Mouse (Mus musculus): ENCODE data around the gene Mindy3. TPM values are rescaled to one million over a fixed set of nuclear protein-coding genes. Genes with fewer than 3 reads are reported as not detected.

Gene Mindy3
- polyA plus RNA-seq, 1 experiment, result 25.5 TPM

GRCm38 (mm10) chr2:12378591-12378990, 40.7 kb downstream of the Mindy3 start:
- WGBS, result 89% methylated on average over 5 of the region's 5 CpGs
- Histone ChIP-seq H3K27me3 (ENCODE audit: control insufficient read depth, insufficient read depth, low read length) (no peaks in the 10 kb centered on the region), H3K36me3 (ENCODE audit: control insufficient read depth, insufficient read depth, low read length) (peaks cover 13% of the 10 kb centered on the region), H3K27ac (ENCODE audit: insufficient read depth, low read length) (no peak overlapping the region), H3K4me3 (ENCODE audit: extremely low read depth, insufficient read depth, insufficient read length) (no peak overlapping the region), H3K4me1 (ENCODE audit: control insufficient read depth, insufficient read depth, insufficient read length) (no peaks in the 10 kb centered on the region)
- no peak for DNase-seq (ENCODE audit: low read depth in 1 of 2, low spot score in 2 of 2)
- TF ChIP-seq POLR2A (IDR thresholded peaks at IDR 0.05; ENCODE audit: low read depth, low read length), result no peak
- no peak for TF ChIP-seq CTCF (IDR thresholded peaks at IDR 0.05; ENCODE audit: extremely low read depth, insufficient read depth, insufficient read length, insufficient replicate concordance)

- Histone ChIP-seq H3K36me3 (ENCODE audit: control insufficient read depth, insufficient read depth, low read length) (peaks cover 13% of the 10 kb centered on the region), H3K27me3 (ENCODE audit: control insufficient read depth, insufficient read depth, low read length) (no peaks in the 10 kb centered on the region), H3K4me3 (ENCODE audit: extremely low read depth, insufficient read depth, insufficient read length) (no peak overlapping the region), H3K27ac (ENCODE audit: insufficient read depth, low read length) (no peak overlapping the region), H3K4me1 (ENCODE audit: control insufficient read depth, insufficient read depth, insufficient read length) (no peaks in the 10 kb centered on the region)
- no peak for TF ChIP-seq CTCF (IDR thresholded peaks at IDR 0.05; ENCODE audit: extremely low read depth, insufficient read depth, insufficient read length, insufficient replicate concordance)
- TF ChIP-seq POLR2A (IDR thresholded peaks at IDR 0.05; ENCODE audit: low read depth, low read length), result no peak
- 100% methylated on average over 1 of the region's 1 CpGs for WGBS
- no peak for DNase-seq (ENCODE audit: low read depth in 1 of 2, low spot score in 2 of 2)
Measured at GRCm38 (mm10) chr2:12377024-12377423, 42.2 kb downstream of the Mindy3 start.

- no peak for DNase-seq (ENCODE audit: low read depth in 1 of 2, low spot score in 2 of 2)
- H3K4me1 ChIP-seq (ENCODE audit: control insufficient read depth, insufficient read depth, insufficient read length), result no peaks in the 10 kb centered on the region
- no peaks in the 10 kb centered on the region for H3K27me3 ChIP-seq (ENCODE audit: control insufficient read depth, insufficient read depth, low read length)
- no peak overlapping the region for H3K27ac ChIP-seq (ENCODE audit: insufficient read depth, low read length)
- no peak overlapping the region for H3K4me3 ChIP-seq (ENCODE audit: extremely low read depth, insufficient read depth, insufficient read length)
- H3K36me3 ChIP-seq (ENCODE audit: control insufficient read depth, insufficient read depth, low read length), result peaks cover 6% of the 10 kb centered on the region
- WGBS, result 84% methylated on average over 2 of the region's 2 CpGs
- TF ChIP-seq POLR2A (IDR thresholded peaks at IDR 0.05; ENCODE audit: low read depth, low read length) (no peak), CTCF (IDR thresholded peaks at IDR 0.05; ENCODE audit: extremely low read depth, insufficient read depth, insufficient read length, insufficient replicate concordance) (no peak)
Measured at GRCm38 (mm10) chr2:12372883-12373282, 46.4 kb downstream of the Mindy3 start.

GRCm38 (mm10) chr2:12371401-12371800, 47.9 kb downstream of the Mindy3 start:
- Histone ChIP-seq H3K4me1 (ENCODE audit: control insufficient read depth, insufficient read depth, insufficient read length) (no peaks in the 10 kb centered on the region), H3K4me3 (ENCODE audit: extremely low read depth, insufficient read depth, insufficient read length) (no peak overlapping the region), H3K36me3 (ENCODE audit: control insufficient read depth, insufficient read depth, low read length) (peaks cover 6% of the 10 kb centered on the region), H3K27ac (ENCODE audit: insufficient read depth, low read length) (no peak overlapping the region), H3K27me3 (ENCODE audit: control insufficient read depth, insufficient read depth, low read length) (no peaks in the 10 kb centered on the region)
- TF ChIP-seq CTCF (IDR thresholded peaks at IDR 0.05; ENCODE audit: extremely low read depth, insufficient read depth, insufficient read length, insufficient replicate concordance) (no peak), POLR2A (IDR thresholded peaks at IDR 0.05; ENCODE audit: low read depth, low read length) (no peak)
- WGBS, result 93% methylated on average over 4 of the region's 4 CpGs
- no peak for DNase-seq (ENCODE audit: low read depth in 1 of 2, low spot score in 2 of 2)

DNA sequence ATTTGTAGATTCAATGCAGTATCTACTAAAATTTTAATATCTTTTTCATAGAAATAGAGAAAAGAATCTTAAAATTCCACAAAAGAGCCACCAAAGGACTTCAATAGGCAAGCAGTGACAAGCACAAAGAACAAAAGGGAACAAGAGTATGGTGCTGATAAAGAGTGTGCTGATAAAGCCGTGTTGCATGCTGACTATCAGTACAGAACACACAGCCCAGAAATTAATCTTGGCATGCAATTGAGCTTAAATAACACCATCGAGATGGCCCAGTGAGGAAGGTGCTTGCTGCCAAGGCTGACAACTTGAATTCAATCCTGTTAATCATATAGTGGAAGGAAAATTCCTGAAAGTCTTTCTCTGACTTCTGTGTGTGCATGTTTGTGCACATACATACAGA, 50.8 kb downstream of the Mindy3 start:
- 80% methylated on average over 2 of the region's 2 CpGs for WGBS
- Histone ChIP-seq H3K4me1 (ENCODE audit: control insufficient read depth, insufficient read depth, insufficient read length) (no peaks in the 10 kb centered on the region), H3K36me3 (ENCODE audit: control insufficient read depth, insufficient read depth, low read length) (peaks cover 4% of the 10 kb centered on the region; the same call in 1 of the 2 replicates), H3K4me3 (ENCODE audit: extremely low read depth, insufficient read depth, insufficient read length) (no peak overlapping the region), H3K27ac (ENCODE audit: insufficient read depth, low read length) (no peak overlapping the region), H3K27me3 (ENCODE audit: control insufficient read depth, insufficient read depth, low read length) (no peaks in the 10 kb centered on the region)
- no peak for TF ChIP-seq POLR2A (IDR thresholded peaks at IDR 0.05; ENCODE audit: low read depth, low read length)
- TF ChIP-seq CTCF (IDR thresholded peaks at IDR 0.05; ENCODE audit: extremely low read depth, insufficient read depth, insufficient read length, insufficient replicate concordance), result no peak
- DNase-seq (ENCODE audit: low read depth in 1 of 2, low spot score in 2 of 2), result no peak

DNA sequence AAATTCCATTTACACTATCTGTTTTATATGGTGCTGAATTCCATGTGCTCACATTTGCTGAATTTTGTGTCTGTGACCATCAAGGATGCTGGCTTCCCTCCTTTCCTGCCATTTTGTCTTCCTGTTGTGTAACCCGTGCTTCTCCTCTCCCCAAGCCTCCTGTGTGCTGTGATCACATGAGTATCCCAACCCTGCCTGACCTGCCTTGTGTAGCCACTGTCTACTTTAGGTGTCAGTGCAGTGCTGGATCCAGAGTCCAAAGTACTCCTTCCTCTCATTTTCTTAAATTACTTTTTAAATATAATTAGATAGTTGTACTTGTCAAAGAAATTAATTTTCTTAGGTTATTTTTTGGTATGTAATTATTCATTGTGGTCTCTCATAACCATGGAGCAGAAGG, 51.3 kb downstream of the Mindy3 start:
- Histone ChIP-seq H3K4me3 (ENCODE audit: extremely low read depth, insufficient read depth, insufficient read length) (no peak overlapping the region), H3K36me3 (ENCODE audit: control insufficient read depth, insufficient read depth, low read length) (peaks cover 6% of the 10 kb centered on the region; the same call in 1 of the 2 replicates), H3K27me3 (ENCODE audit: control insufficient read depth, insufficient read depth, low read length) (no peaks in the 10 kb centered on the region), H3K4me1 (ENCODE audit: control insufficient read depth, insufficient read depth, insufficient read length) (no peaks in the 10 kb centered on the region), H3K27ac (ENCODE audit: insufficient read depth, low read length) (no peak overlapping the region)
- TF ChIP-seq POLR2A (IDR thresholded peaks at IDR 0.05; ENCODE audit: low read depth, low read length) (no peak), CTCF (IDR thresholded peaks at IDR 0.05; ENCODE audit: extremely low read depth, insufficient read depth, insufficient read length, insufficient replicate concordance) (no peak)
- no peak for DNase-seq (ENCODE audit: low read depth in 1 of 2, low spot score in 2 of 2)
- 74% methylated on average over 1 of the region's 1 CpGs for WGBS

DNA sequence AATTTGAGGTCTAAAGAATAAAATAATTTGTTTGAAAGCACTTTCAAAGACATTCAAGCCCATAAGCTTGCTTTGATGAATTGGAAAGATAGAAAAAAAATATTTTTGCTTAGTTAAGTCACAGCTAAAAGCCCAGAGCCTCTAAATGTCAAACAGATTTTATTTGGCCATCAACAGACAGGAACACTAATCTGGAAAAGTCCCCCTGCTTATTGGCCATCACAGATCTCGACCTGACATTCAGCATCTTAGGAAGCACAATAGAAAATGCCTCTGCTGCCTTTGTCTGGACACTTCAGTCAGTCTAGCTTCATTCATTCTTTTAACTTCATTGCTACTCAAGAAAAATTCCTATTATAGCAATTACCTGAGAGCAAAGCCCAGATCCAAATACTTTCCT, 58.0 kb downstream of the Mindy3 start:
- 84% methylated on average over 1 of the region's 1 CpGs for WGBS
- Histone ChIP-seq H3K27ac (ENCODE audit: insufficient read depth, low read length) (no peak overlapping the region), H3K4me1 (ENCODE audit: control insufficient read depth, insufficient read depth, insufficient read length) (no peaks in the 10 kb centered on the region), H3K27me3 (ENCODE audit: control insufficient read depth, insufficient read depth, low read length) (no peaks in the 10 kb centered on the region), H3K36me3 (ENCODE audit: control insufficient read depth, insufficient read depth, low read length) (peaks cover 20% of the 10 kb centered on the region), H3K4me3 (ENCODE audit: extremely low read depth, insufficient read depth, insufficient read length) (no peak overlapping the region)
- TF ChIP-seq POLR2A (IDR thresholded peaks at IDR 0.05; ENCODE audit: low read depth, low read length), result no peak
- TF ChIP-seq CTCF (IDR thresholded peaks at IDR 0.05; ENCODE audit: extremely low read depth, insufficient read depth, insufficient read length, insufficient replicate concordance), result no peak
- DNase-seq (ENCODE audit: low read depth in 1 of 2, low spot score in 2 of 2), result no peak

Data from spleen, adult 2 months (tissue).